Mouse (Mus musculus) limb, embryonic 12.5 days (tissue): ENCODE measurements around the gene Aoc2. TPM values are rescaled to one million over a fixed set of nuclear protein-coding genes. Genes with fewer than 3 reads are reported as not detected.
A peak's percentile ranks its signal among the peaks of the same experiment; 100 is the strongest.

Experiments used
- ATAC-seq: fragments of 200-750 bp; cut with Nextera tagmentation; 2 replicates; pipeline ENCODE4 v1.8.0; 2017; ENCODE audit warnings: low read depth, moderate TSS enrichment; ENCODE audit not compliant: insufficient number of reproducible peaks, insufficient read depth, low FRiP score, low TSS enrichment
- H3K27ac ChIP-seq: fragments of 300-500 bp; sonication (generic); 2 replicates; pipeline ENCODE4 v1.5.1; 2016; ENCODE audit warnings: mild to moderate bottlenecking, moderate library complexity
- H3K27me3 ChIP-seq: fragments of 300-500 bp; sonication (generic); 2 replicates; pipeline ENCODE4 v1.6.1; 2016; ENCODE audit warnings: mild to moderate bottlenecking, moderate library complexity
- H3K36me3 ChIP-seq: fragments of 300-500 bp; sonication (generic); 2 replicates; pipeline ENCODE4 v1.6.1; 2016; ENCODE audit warnings: mild to moderate bottlenecking, moderate library complexity
- H3K4me1 ChIP-seq: fragments of 300-500 bp; sonication (generic); replicated peaks from 2 replicates; pipeline ENCODE4 v1.6.1; 2016
- H3K4me2 ChIP-seq: fragments of 300-500 bp; sonication (generic); 2 replicates; pipeline ENCODE4 v1.6.1; 2016; ENCODE audit warnings: mild to moderate bottlenecking, moderate library complexity
- H3K4me3 ChIP-seq: fragments of 300-500 bp; sonication (generic); replicated peaks from 2 replicates; pipeline ENCODE4 v1.5.1; 2016; ENCODE audit warnings: mild to moderate bottlenecking
- H3K9ac ChIP-seq: fragments of 300-500 bp; sonication (generic); replicated peaks from 2 replicates; pipeline ENCODE4 v1.6.1; 2016; ENCODE audit warnings: mild to moderate bottlenecking, moderate library complexity
- H3K9me3 ChIP-seq: fragments of 300-500 bp; sonication (generic); 2 replicates; pipeline ENCODE4 v1.6.1; 2016; ENCODE audit warnings: mild to moderate bottlenecking, moderate library complexity
- WGBS: fragments of 180-500 bp; shearing (Covaris S2); methylation state at CpG from one replicate; pipeline ENCODE4 v1.1.7; 2016; 5-methylcytosine and 5-hydroxymethylcytosine counted together
- polyA plus RNA-seq: library from polyadenylated mRNA; unstranded; fragments of >200 nt; fragmentation: Nextera tagmentation; extraction: Ambion mirVana; gene quantifications from 2 replicates; pipeline ENCODE4 v1.2.1, GENCODE M21; 2016

Aoc2 gene
- 2.0 and 2.3 TPM in 2 replicates for polyA plus RNA-seq

DNA sequence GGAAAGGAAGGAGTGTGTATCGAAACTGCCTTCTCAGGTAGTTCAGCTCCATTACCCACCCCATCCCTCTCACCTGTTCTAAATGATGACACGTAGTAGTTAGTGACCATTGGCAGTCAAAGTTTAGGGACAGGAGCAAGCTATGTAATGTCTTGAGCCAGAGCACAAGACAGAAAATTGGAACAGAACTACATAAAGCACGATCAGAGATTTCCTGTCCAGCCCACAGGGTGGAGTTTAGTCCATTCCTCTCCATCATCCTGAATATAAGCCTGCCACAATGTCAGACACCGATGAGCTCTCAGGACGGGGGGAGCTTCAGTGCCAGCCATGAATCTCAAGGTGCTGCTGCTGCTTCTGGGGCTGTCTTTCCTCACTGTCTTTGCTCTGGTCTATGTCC lies at the start of gene Aoc2:
TSS of gene Aoc2 (plus strand) at position 301 of the 400 bp plus-strand sequence.
- Histone ChIP-seq H3K9me3 (no peaks in the 10 kb centered on the region), H3K4me3 (no peak within 1 kb of the TSS), H3K27me3 (no peaks in the 10 kb centered on the region), H3K4me2 (no peak within 1 kb of the TSS), H3K27ac (no peak within 1 kb of the TSS), H3K4me1 (no peaks in the 10 kb centered on the region), H3K9ac (no peak within 1 kb of the TSS), H3K36me3 (peaks cover 68% of the 10 kb centered on the region)
- WGBS, result 96% methylated on average over 5 of the region's 5 CpGs
- no peak for ATAC-seq

GRCm38 (mm10) chr11:101275309-101275708 lies 49.6 kb upstream of the Aoc2 start:
- peaks cover 23% of the 10 kb centered on the region for H3K4me1 ChIP-seq
- no peak overlapping the region for H3K9ac ChIP-seq
- 78% methylated on average over 4 of the region's 4 CpGs for WGBS
- H3K4me2 ChIP-seq, result no peak overlapping the region
- peaks cover 18% of the 10 kb centered on the region for H3K27me3 ChIP-seq
- no peaks in the 10 kb centered on the region for H3K9me3 ChIP-seq
- no peak overlapping the region for H3K4me3 ChIP-seq
- H3K36me3 ChIP-seq, result peaks cover 16% of the 10 kb centered on the region; the same call in 1 of the 2 replicates
- ATAC-seq, result no peak
- no peak overlapping the region for H3K27ac ChIP-seq

- H3K4me2 ChIP-seq, result peak overlapping the region; percentile 78; the same call in 1 of the 2 replicates
- WGBS, result 29% methylated on average over 27 of the region's 27 CpGs
- no peak overlapping the region for H3K27ac ChIP-seq
- H3K36me3 ChIP-seq, result peaks cover 16% of the 10 kb centered on the region; the same call in 1 of the 2 replicates
- H3K4me1 ChIP-seq, result peaks cover 23% of the 10 kb centered on the region
- no peak for ATAC-seq
- no peaks in the 10 kb centered on the region for H3K9me3 ChIP-seq
- no peak overlapping the region for H3K9ac ChIP-seq
- H3K27me3 ChIP-seq, result peaks cover 22% of the 10 kb centered on the region
- H3K4me3 ChIP-seq, result no peak overlapping the region
These were observed 48.4 kb upstream of the Aoc2 start for GRCm38 (mm10) chr11:101276319-101277070.

GRCm38 (mm10) chr11:101277381-101278222 lies 47.3 kb upstream of the Aoc2 start:
- no peak overlapping the region for H3K27ac ChIP-seq
- 67% methylated on average over 12 of the region's 12 CpGs for WGBS

DNA sequence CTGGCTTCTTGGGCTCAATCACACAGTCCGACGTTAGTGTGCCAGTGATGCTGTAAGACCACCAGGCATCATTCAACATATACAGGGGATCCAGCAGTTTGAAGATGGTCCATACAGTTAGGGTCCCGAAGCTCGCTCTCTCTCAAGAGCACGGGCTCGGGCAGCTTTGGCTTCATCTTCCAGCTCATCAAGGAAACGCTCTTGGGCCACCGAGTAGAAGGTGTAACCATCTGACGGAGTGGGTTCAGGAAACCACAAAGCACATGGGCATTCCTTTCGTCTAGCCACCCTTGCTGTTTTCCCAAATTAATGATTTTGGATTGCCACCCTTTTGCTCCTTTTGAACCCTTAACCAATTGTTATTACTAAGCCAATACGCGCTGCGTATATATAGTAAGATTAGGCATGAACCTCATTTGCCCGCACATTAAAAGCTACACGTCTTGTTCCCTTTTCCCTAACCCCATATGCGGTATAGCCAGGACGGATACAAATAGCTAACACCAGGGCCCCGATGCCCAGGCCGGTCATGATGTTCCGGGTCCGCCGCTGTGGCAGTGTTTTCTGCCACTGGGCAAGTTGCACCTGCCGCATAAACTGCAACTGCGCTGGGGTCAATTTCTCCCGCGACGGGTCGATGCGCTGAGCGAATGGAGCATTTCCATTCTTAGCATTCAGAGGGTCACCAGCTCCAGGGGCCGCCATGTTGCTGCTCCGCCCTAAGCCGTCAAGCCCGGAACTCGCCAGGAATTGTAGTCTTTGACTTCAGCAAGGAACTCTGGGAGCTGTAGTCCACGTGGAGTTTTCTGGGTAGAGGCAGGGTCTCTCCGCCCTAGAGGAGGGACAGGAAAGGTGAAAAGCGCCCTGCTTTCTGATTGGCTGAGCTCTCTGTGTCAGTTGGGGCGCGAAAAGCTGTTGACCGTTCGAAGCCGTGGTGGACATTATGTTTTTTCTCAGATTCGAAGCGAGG lies 46.4 kb upstream of the Aoc2 start, which contains the start of the genes Cntd1 and Coa3:
TSS of gene Cntd1 (plus strand) at position 790 of the 970 bp plus-strand sequence.
TSS of gene Coa3 (minus strand) at position 892 of the 970 bp plus-strand sequence.
- no peaks in the 10 kb centered on the region for H3K9me3 ChIP-seq
- H3K4me1 ChIP-seq, result peaks cover 23% of the 10 kb centered on the region
- H3K27ac ChIP-seq, result no peak within 1 kb of the TSS
- H3K27me3 ChIP-seq, result peaks cover 22% of the 10 kb centered on the region
- H3K9ac ChIP-seq, result peak within 1 kb of the TSS; percentile 71
- 12% methylated on average over 45 of the region's 45 CpGs for WGBS
- peaks cover 16% of the 10 kb centered on the region; the same call in 1 of the 2 replicates for H3K36me3 ChIP-seq
- peak; percentile 90 for ATAC-seq
- peak within 1 kb of the TSS; percentile 78 for H3K4me2 ChIP-seq
- H3K4me3 ChIP-seq, result peak within 1 kb of the TSS; percentile 70

More at GRCm38 (mm10) chr11:101277381-101278222, 47.3 kb upstream of the Aoc2 start:
- Histone ChIP-seq H3K4me3 (peak overlapping the region; percentile 70), H3K4me1 (peaks cover 23% of the 10 kb centered on the region), H3K9ac (peak overlapping the region; percentile 71), H3K9me3 (no peaks in the 10 kb centered on the region), H3K36me3 (peaks cover 16% of the 10 kb centered on the region; the same call in 1 of the 2 replicates), H3K27me3 (peaks cover 22% of the 10 kb centered on the region), H3K4me2 (peak overlapping the region; percentile 78)
- no peak for ATAC-seq

DNA sequence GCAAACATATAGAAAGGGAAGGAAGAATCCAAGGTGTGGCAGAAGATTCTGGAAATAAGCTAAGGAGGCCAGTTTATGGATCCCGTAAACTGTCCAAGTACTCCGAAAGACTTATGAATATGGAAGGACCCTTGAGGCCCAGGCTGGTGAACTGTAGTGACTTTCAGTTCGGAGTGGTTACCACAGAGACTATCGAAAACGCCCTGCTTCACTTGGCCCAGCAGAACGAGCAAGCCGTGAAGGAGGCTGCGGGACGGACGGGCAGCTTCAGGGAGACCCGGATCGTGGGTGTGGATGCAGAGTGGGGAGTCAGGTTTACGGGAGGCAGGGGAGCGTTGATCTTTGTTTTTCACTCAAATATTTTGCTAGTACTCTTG lies 45.7 kb upstream of the Aoc2 start:
- Histone ChIP-seq H3K27ac (no peak overlapping the region), H3K27me3 (peaks cover 22% of the 10 kb centered on the region), H3K4me2 (peak overlapping the region; percentile 78), H3K36me3 (peaks cover 16% of the 10 kb centered on the region; the same call in 1 of the 2 replicates), H3K4me1 (peaks cover 23% of the 10 kb centered on the region), H3K9ac (no peak overlapping the region), H3K9me3 (no peaks in the 10 kb centered on the region), H3K4me3 (peak overlapping the region; percentile 70)
- WGBS, result 61% methylated on average over 14 of the region's 14 CpGs
- ATAC-seq, result 0 out of 2 replicates have a peak, but pooled peaks have one; percentile 32

DNA sequence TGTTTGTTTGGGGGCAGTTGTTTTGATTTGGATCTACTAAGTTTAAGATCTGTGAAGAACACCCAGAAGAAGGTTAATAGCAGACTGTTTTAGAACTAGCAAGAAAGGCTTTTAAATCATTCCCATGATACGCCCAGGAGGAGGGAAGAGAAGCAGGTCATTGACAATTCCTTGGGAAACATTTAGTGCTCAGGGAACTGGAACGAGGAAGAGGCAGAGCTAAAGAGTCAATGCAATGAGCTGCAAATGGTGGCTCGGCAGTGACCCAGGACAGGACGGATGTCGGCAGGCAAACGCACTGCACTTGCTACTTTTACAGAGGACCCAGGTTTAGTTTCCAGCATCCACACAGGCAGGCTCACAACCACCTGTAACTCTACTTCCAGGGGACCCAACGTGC lies 44.0 kb upstream of the Aoc2 start:
- Histone ChIP-seq H3K4me2 (no peak overlapping the region), H3K36me3 (peaks cover 16% of the 10 kb centered on the region; the same call in 1 of the 2 replicates), H3K4me3 (no peak overlapping the region), H3K9ac (no peak overlapping the region), H3K27ac (no peak overlapping the region), H3K9me3 (no peaks in the 10 kb centered on the region), H3K4me1 (peaks cover 23% of the 10 kb centered on the region), H3K27me3 (peaks cover 15% of the 10 kb centered on the region)
- no peak for ATAC-seq
- WGBS, result 40% methylated on average over 7 of the region's 7 CpGs

DNA sequence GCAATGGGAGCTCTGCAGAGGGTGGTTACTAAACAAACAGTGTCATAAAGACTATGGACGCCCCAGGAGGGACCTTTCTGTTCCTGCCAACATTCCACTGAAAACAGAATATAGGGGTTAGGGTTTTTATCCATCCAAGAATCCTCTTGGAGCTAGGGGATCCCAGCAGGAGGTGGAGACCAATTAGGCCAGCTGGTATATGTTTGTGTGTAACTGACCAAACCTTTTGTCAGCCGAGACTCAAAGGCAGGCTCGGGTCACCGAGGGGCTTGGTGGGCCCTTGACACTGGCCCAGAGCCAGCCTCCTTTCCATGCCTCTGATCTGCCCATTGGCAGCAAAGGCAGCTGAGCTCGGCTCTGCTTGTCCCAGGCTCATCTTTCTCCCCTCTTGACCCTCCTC lies 42.0 kb upstream of the Aoc2 start:
- peaks cover 6% of the 10 kb centered on the region; the same call in 1 of the 2 replicates for H3K27me3 ChIP-seq
- H3K9me3 ChIP-seq, result no peaks in the 10 kb centered on the region
- H3K36me3 ChIP-seq, result peaks cover 14% of the 10 kb centered on the region
- peaks cover 9% of the 10 kb centered on the region for H3K4me1 ChIP-seq
- no peak overlapping the region for H3K27ac ChIP-seq
- H3K9ac ChIP-seq, result no peak overlapping the region
- no peak for ATAC-seq
- H3K4me2 ChIP-seq, result no peak overlapping the region
- no peak overlapping the region for H3K4me3 ChIP-seq
- WGBS, result 36% methylated on average over 5 of the region's 5 CpGs

DNA sequence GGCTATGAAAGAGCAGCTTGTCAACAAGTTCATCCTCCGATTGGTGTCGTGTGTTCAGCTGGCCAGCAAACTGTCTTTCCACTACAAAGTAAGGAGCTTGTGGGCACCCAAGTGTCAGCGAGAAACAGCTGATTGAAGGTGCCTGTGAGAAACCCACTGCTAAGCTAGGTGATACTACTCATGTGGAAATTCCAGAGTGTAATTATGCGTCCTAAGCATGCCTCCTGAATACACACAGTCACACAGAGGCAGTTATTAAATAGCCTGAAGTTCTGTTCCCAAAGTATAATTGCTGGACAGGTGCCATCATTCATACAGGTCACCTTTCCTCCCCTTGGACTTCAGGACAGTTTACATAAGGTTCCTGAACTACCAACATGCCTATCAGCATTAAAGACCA lies 41.1 kb upstream of the Aoc2 start:
- no peak overlapping the region for H3K9ac ChIP-seq
- 73% methylated on average over 4 of the region's 4 CpGs for WGBS
- 0 out of 2 replicates have a peak, but pooled peaks cover 4% of the 10 kb centered on the region for H3K4me1 ChIP-seq
- peaks cover 21% of the 10 kb centered on the region for H3K36me3 ChIP-seq
- H3K9me3 ChIP-seq, result no peaks in the 10 kb centered on the region
- H3K27ac ChIP-seq, result no peak overlapping the region
- peaks cover 6% of the 10 kb centered on the region; the same call in 1 of the 2 replicates for H3K27me3 ChIP-seq
- ATAC-seq, result no peak
- H3K4me3 ChIP-seq, result no peak overlapping the region
- H3K4me2 ChIP-seq, result no peak overlapping the region

DNA sequence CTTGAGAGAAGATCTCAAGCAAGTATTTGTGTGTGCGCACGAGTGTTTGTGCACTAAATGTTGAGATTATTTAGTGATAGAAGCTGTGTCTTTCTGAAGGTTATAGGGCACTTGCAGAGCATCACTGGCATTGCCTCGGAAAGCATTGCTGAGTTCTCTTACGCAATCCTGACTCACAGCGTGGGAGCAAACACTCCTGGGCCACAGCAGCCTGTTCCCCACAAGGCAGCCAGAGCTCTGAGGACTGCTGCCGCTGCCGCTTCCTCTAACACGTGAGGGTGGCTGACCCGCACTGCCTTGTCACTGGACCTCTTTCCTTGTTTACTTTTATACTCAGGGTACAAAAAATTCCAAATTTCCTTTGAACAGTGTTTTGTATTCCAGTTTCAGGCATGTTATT lies 37.6 kb upstream of the Aoc2 start:
- ATAC-seq, result no peak

More for the DNA sequence above, 37.6 kb upstream of the Aoc2 start:
- Histone ChIP-seq H3K9me3 (no peaks in the 10 kb centered on the region), H3K27ac (no peak overlapping the region), H3K27me3 (no peaks in the 10 kb centered on the region), H3K4me2 (no peak overlapping the region), H3K36me3 (peaks cover 56% of the 10 kb centered on the region), H3K9ac (no peak overlapping the region), H3K4me3 (no peak overlapping the region), H3K4me1 (no peaks in the 10 kb centered on the region)
- WGBS, result 85% methylated on average over 9 of the region's 9 CpGs
